15 mouse cellular contexts compared by ENCODE assay signal in genomic region chr8:127038928-127039327, GRCm38 (mm10). TPM values are rescaled to one million over a fixed set of nuclear protein-coding genes. Genes with fewer than 3 reads are reported as not detected.
DNase-seq lines count a peak whose midpoint lies in the region; ATAC-seq and TF ChIP-seq lines count a peak whose summit lies in the region.
"Had no signal": no experiment of that assay in that cellular context is flagged by ENCODE, and none has a peak within 500 bp of the region (broad histone marks: within the 10 kb centered on the region; RNA-seq: fewer than 3 reads in every experiment).

No protein-coding gene starts in this region.

- H3K4me3 ChIP-seq in lung, adult 2 months (replicated peaks; ENCODE audit: extremely low read depth, low read depth, low read length): no peak overlapping the region
- H3K4me3 ChIP-seq in hindbrain, embryonic 14.5 days (replicated peaks; ENCODE audit: low read length): no peak overlapping the region
- H3K4me3 ChIP-seq: erythroblast, embryonic 14.5 days; hindbrain, embryonic 13.5 days had no signal

- DNase-seq in cerebellum, adult 18-20 months: peak; percentile 7 to 24
- DNase-seq in cerebellum, adult 11 months: no peak
- DNase-seq in lung, postnatal 10 days: peak; percentile 46
- DNase-seq in lung, adult 2 months: no peak
- peak; percentile 38 for DNase-seq in layer of hippocampus, adult 9-10 months (ENCODE audit: low spot score)
- peak; percentile 12 for DNase-seq in right cerebral cortex, postnatal 4 days
- DNase-seq in hindbrain, embryonic 14.5 days (ENCODE audit: low spot score): no peak
- DNase-seq: adrenal gland, adult 2 months; thymus, adult 2 months had no signal

- H3K4me1 ChIP-seq in lung, adult 2 months (ENCODE audit: control insufficient read depth, insufficient read depth, low read length): no peaks in the 10 kb centered on the region; the same call in 1 of the 2 replicates
- H3K4me1 ChIP-seq in hindbrain, embryonic 14.5 days (replicated peaks; ENCODE audit: control insufficient read depth, insufficient read depth, low read length): no peaks in the 10 kb centered on the region
- H3K4me1 ChIP-seq: hindbrain, embryonic 13.5 days had no signal

- no peak overlapping the region for H3K9ac ChIP-seq in hindbrain, embryonic 14.5 days
- H3K9ac ChIP-seq: hindbrain, embryonic 13.5 days had no signal

- TF ChIP-seq CTCF in lung, adult 2 months (IDR thresholded peaks at IDR 0.05; ENCODE audit: insufficient read depth, low read length): no peak

- no peak overlapping the region for H3K4me2 ChIP-seq in hindbrain, embryonic 14.5 days (replicated peaks)
- H3K4me2 ChIP-seq: hindbrain, embryonic 13.5 days had no signal

- no peak for TF ChIP-seq POLR2A in lung, adult 2 months (IDR thresholded peaks at IDR 0.05; ENCODE audit: borderline replicate concordance, extremely low read depth, low read depth, low read length)

- no peaks in the 10 kb centered on the region for H3K9me3 ChIP-seq in hindbrain, embryonic 14.5 days (ENCODE audit: control insufficient read depth, low read length)
- H3K9me3 ChIP-seq: G1E; hindbrain, embryonic 13.5 days had no signal

- no peaks in the 10 kb centered on the region for H3K27me3 ChIP-seq in hindbrain, embryonic 14.5 days (ENCODE audit: control insufficient read depth, insufficient read depth, low read length)
- H3K27me3 ChIP-seq: hindbrain, embryonic 13.5 days had no signal

- 46% methylated on average over 4 of the region's 4 CpGs for WGBS in lung, adult 2 months
- WGBS in hindbrain, embryonic 14.5 days: 76% methylated on average over 4 of the region's 4 CpGs

- no peaks in the 10 kb centered on the region for H3K36me3 ChIP-seq in hindbrain, embryonic 14.5 days (replicated peaks; ENCODE audit: control insufficient read depth, insufficient read depth)
- H3K36me3 ChIP-seq: G1E; hindbrain, embryonic 13.5 days had no signal

- ATAC-seq in megakaryocyte, adult 5-6 weeks (ENCODE audit: poor library complexity, severe bottlenecking): no peak
- no peak for ATAC-seq in hindbrain, embryonic 14.5 days (ENCODE audit: low FRiP score)

- no peak overlapping the region for H3K27ac ChIP-seq in hindbrain, embryonic 14.5 days
- H3K27ac ChIP-seq: hindbrain, embryonic 13.5 days had no signal

RNA-seq across cellular contexts. Expression of gene Pard3, which starts 24.8 kb away (rescaled TPM):
- polyA plus RNA-seq in lung, adult 2 months (2012; rRNA removed): 52.8 and 58.8 TPM in 2 replicates
- total RNA-seq in megakaryocyte, adult 5-6 weeks (2015): 0.05 TPM in 1 of 2 replicates, not detected in the other
- not detected in 2 replicates for total RNA-seq in megakaryocyte, adult 5-6 weeks (2017)
- 23.5 and 25.5 TPM in 2 replicates for polyA plus RNA-seq in hindbrain, embryonic 14.5 days (2014; fragmentation: Nextera tagmentation; extraction: Ambion mirVana)
- total RNA-seq: common myeloid progenitor, adult 5-6 weeks; megakaryocyte-erythroid progenitor cell, adult 5-6 weeks had no signal
- polyA plus RNA-seq: G1E had no signal

Comparison
In these comparisons a context has a peak if more than half of its experiments do, and no peak if none do; other contexts are left out.
1. DNase-seq: peak in cerebellum, adult 18-20 months (2 of 2), lung, postnatal 10 days (single experiment), layer of hippocampus, adult 9-10 months (single experiment) and right cerebral cortex, postnatal 4 days (single experiment); none in cerebellum, adult 11 months (single experiment), lung, adult 2 months (single experiment) and hindbrain, embryonic 14.5 days (single experiment).